Mouse (Mus musculus) cerebellum, adult 8-10 months (tissue): ENCODE measurements around the gene Plcb4.

Source experiments
- DNase-seq: peaks from one replicate; pipeline ENCODE4 v3.0.0; 2022

The Plcb4 gene

GRCm38 (mm10) chr2:135823690-135824089 lies 164.9 kb downstream of the Plcb4 start:
- DNase-seq: no peak

- DNase-seq: no peak
Observed at GRCm38 (mm10) chr2:135824757-135825156, 165.9 kb downstream of the Plcb4 start.

- DNase-seq: no peak
Observed at GRCm38 (mm10) chr2:135825645-135826044, 166.8 kb downstream of the Plcb4 start.

GRCm38 (mm10) chr2:135826616-135827360 lies 168.0 kb downstream of the Plcb4 start:
- DNase-seq: no peak

- no peak for DNase-seq
Observed at GRCm38 (mm10) chr2:135828446-135828845, 169.6 kb downstream of the Plcb4 start.

GRCm38 (mm10) chr2:135833743-135834142 lies 174.9 kb downstream of the Plcb4 start:
- DNase-seq: no peak

GRCm38 (mm10) chr2:135834435-135834834 lies 175.6 kb downstream of the Plcb4 start:
- no peak for DNase-seq

GRCm38 (mm10) chr2:135835911-135836310 lies 177.1 kb downstream of the Plcb4 start:
- DNase-seq: no peak

- DNase-seq: peak; percentile 81
Observed at GRCm38 (mm10) chr2:135836426-135836825, 177.6 kb downstream of the Plcb4 start.

- no peak for DNase-seq
Observed at GRCm38 (mm10) chr2:135837730-135838129, 178.9 kb downstream of the Plcb4 start.

GRCm38 (mm10) chr2:135838135-135838534 lies 179.3 kb downstream of the Plcb4 start:
- no peak for DNase-seq

- DNase-seq: peak; percentile 89
Observed at GRCm38 (mm10) chr2:135838651-135839286, 180.0 kb downstream of the Plcb4 start.

- no peak for DNase-seq
Observed at GRCm38 (mm10) chr2:135843721-135844120, 184.9 kb downstream of the Plcb4 start.

- DNase-seq: no peak
Observed at GRCm38 (mm10) chr2:135846903-135847302, 188.1 kb downstream of the Plcb4 start.

- no peak for DNase-seq
Observed at GRCm38 (mm10) chr2:135847738-135848137, 188.9 kb downstream of the Plcb4 start.

- no peak for DNase-seq
Observed at GRCm38 (mm10) chr2:135848169-135848568, 189.4 kb downstream of the Plcb4 start.

- DNase-seq: no peak
Observed at GRCm38 (mm10) chr2:135851964-135852363, 193.2 kb downstream of the Plcb4 start.

GRCm38 (mm10) chr2:135853085-135853484 lies 194.3 kb downstream of the Plcb4 start:
- DNase-seq: no peak

GRCm38 (mm10) chr2:135854059-135854458 lies 195.2 kb downstream of the Plcb4 start:
- DNase-seq: no peak

- DNase-seq: no peak
Observed at GRCm38 (mm10) chr2:135855890-135856490, 197.2 kb downstream of the Plcb4 start.

- no peak for DNase-seq
Observed at GRCm38 (mm10) chr2:135856826-135857225, 198.0 kb downstream of the Plcb4 start.

GRCm38 (mm10) chr2:135861531-135862488 lies 203.0 kb downstream of the Plcb4 start:
- DNase-seq: no peak
